ENCODE assay signal across 20 mouse cellular contexts in genomic region chr7:50338757-50339156, GRCm38 (mm10).
"Had no signal": no experiment of that assay in that cellular context is flagged by ENCODE, and none has a peak within 500 bp of the region (broad histone marks: within the 10 kb centered on the region; RNA-seq: fewer than 3 reads in every experiment).

No protein-coding gene starts in this region.

- ATAC-seq: liver, postnatal 0 days; lung, postnatal 0 days; midbrain, embryonic 13.5 days; midbrain, embryonic 15.5 days had no signal

- H3K4me1 ChIP-seq: lung, embryonic 15.5 days; megakaryocyte, embryonic 14.5 days; midbrain, embryonic 13.5 days; midbrain, embryonic 15.5 days; neural tube, embryonic 12.5 days had no signal

- H3K9me3 ChIP-seq: lung, embryonic 15.5 days; midbrain, embryonic 13.5 days; midbrain, embryonic 15.5 days; neural tube, embryonic 12.5 days had no signal

- H3K9ac ChIP-seq: liver, postnatal 0 days; lung, embryonic 15.5 days; midbrain, embryonic 13.5 days; midbrain, embryonic 15.5 days; neural tube, embryonic 12.5 days had no signal

- DNase-seq: liver, postnatal 0 days; lung, adult 2 months; lung, postnatal 14 days; lung, postnatal 36 days; retina, postnatal 1 day; right cerebral cortex, adult 18-20 months; right cerebral cortex, postnatal 25 days; right cerebral cortex, postnatal 4 days; spleen, adult 18-20 months; thymus, adult 18-20 months; thymus, postnatal 25 days; thymus, postnatal 4 days had no signal

- H3K36me3 ChIP-seq: lung, embryonic 15.5 days; midbrain, embryonic 13.5 days; midbrain, embryonic 15.5 days; neural tube, embryonic 12.5 days had no signal

- H3K27me3 ChIP-seq: lung, embryonic 15.5 days; megakaryocyte, embryonic 14.5 days; midbrain, embryonic 13.5 days; midbrain, embryonic 15.5 days; neural tube, embryonic 12.5 days had no signal

- H3K27ac ChIP-seq: lung, embryonic 15.5 days; macrophage; midbrain, embryonic 13.5 days; midbrain, embryonic 15.5 days; neural tube, embryonic 12.5 days had no signal

- H3K4me3 ChIP-seq: lung, embryonic 15.5 days; megakaryocyte, embryonic 14.5 days; midbrain, embryonic 13.5 days; midbrain, embryonic 15.5 days; neural tube, embryonic 12.5 days had no signal

- H3K4me2 ChIP-seq: lung, embryonic 15.5 days; midbrain, embryonic 11.5 days; midbrain, embryonic 13.5 days; midbrain, embryonic 15.5 days; neural tube, embryonic 12.5 days had no signal
